Mouse (Mus musculus) cerebellum, adult 2 months (tissue): ENCODE data around the gene Shld2. TPM values are rescaled to one million over a fixed set of nuclear protein-coding genes. Genes with fewer than 3 reads are reported as not detected.

ENCODE experiments used
- DNase-seq, 2 experiments: peaks; one replicate each; pipeline ENCODE4 v3.0.0; 2021
- H3K27ac ChIP-seq: fragments of 200-500 bp; 2 replicates; pipeline ENCODE4 v1.5.1; 2012; ENCODE audit warnings: low read length, control low read depth, inconsistent platforms; ENCODE audit not compliant: insufficient read depth
- H3K27me3 ChIP-seq: fragments of 200-500 bp; 2 replicates; pipeline ENCODE4 v1.6.1; 2012; ENCODE audit warnings: inconsistent platforms, mild to moderate bottlenecking, low read length, moderate library complexity; ENCODE audit not compliant: control insufficient read depth, insufficient read depth
- H3K4me1 ChIP-seq: fragments of 200-500 bp; 2 replicates; pipeline ENCODE4 v1.6.1; 2011; ENCODE audit warnings: low read length; ENCODE audit not compliant: control insufficient read depth, insufficient read depth
- H3K4me3 ChIP-seq: fragments of 200-500 bp; replicated peaks from 2 replicates; pipeline ENCODE3; 2011; ENCODE audit warnings: mild to moderate bottlenecking, low read depth, low read length, control low read depth; ENCODE audit not compliant: insufficient read depth
- CTCF ChIP-seq: fragments of 200-500 bp; IDR thresholded peaks from 2 replicates; pipeline ENCODE4 v1.5.1; 2011; ENCODE audit warnings: low read depth, mild to moderate bottlenecking, control low read depth, low read length, moderate library complexity, borderline replicate concordance; ENCODE audit not compliant: insufficient read depth
- POLR2A ChIP-seq: fragments of 200-500 bp; IDR thresholded peaks from 2 replicates; pipeline ENCODE4 v1.6.1; 2011; ENCODE audit warnings: low read length, control low read depth, borderline replicate concordance; ENCODE audit not compliant: insufficient read depth
- WGBS: fragments of 180-500 bp; shearing (Covaris S2); methylation state at CpG from one replicate; pipeline ENCODE4 v1.1.7; 2018; 5-methylcytosine and 5-hydroxymethylcytosine counted together
- polyA plus RNA-seq: library from polyadenylated mRNA; depleted of rRNA; stranded (reverse); fragments of >200 nt; gene quantifications from 2 replicates; pipeline ENCODE4 v1.2.3, GENCODE M21; 2012

The Shld2 gene
- polyA plus RNA-seq, 1 experiment = 4.5 TPM

DNA sequence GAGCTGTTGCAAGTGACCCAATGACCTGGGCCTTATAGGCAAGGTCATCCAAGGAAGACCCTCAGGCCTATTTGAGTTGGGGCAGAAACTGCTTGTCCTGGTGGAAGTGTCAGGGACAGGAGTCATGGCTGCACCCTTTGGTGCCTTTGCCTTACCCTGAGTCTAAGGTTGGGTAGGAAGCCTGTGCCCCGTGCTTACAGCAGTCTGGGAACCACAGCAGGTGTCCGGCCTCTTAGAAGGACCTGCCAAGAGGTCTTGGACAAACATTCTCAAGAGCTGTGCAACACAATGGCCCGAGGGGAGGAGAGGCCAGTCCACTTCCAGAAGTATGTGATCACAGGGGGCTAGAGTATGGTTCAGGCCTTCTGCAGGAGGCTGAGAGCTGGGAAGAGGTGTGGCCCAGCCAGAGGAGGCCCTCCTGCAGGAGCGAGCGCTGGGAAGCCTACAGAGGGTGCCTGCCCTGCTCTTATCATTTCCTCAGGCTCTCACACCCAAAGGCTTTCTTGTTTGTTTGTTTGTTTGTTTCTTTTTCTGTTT, 86.9 kb downstream of the Shld2 start:
- TF ChIP-seq POLR2A = no peak
- TF ChIP-seq CTCF = no peak
- Histone ChIP-seq H3K4me1 (peaks cover 18% of the 10 kb centered on the region), H3K27me3 (no peaks in the 10 kb centered on the region; the same call in 1 of the 2 replicates), H3K4me3 (no peak overlapping the region), H3K27ac (no peak overlapping the region)
- WGBS = 75% methylated on average over 5 of the region's 5 CpGs
- no peak for DNase-seq

DNA sequence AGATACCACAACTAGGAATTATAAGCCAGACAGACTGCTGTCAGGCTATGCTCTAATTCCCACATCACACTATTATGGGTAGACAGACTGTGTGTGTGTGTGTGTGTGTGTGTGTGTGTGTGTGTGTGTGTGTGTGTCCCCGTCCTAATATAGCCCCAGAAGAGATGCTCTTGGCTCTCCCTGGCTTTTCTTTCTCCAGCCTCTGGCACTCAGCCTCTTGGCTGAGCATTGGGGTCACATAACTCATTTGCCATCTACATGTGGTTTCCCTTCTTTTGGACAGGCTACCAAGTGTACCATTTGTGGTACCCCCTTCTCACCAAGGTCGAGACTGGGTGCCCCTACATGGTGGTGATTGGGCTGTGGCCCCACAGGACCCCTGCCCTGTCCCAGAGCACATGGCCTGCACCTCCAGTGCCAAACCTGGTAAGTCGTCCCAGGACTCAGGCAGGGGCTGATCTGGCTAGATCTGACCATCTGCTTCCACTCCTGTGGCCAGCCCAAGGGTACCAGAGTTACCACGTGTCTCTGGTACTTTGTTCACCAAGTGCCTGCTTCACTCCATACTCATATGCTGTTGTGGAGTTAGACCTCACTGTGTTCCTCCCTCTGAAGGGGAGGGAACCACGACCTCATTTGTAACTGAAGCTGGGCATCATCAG, 88.7 kb downstream of the Shld2 start:
- TF ChIP-seq POLR2A (no peak), CTCF (no peak)
- H3K4me3 ChIP-seq = no peak overlapping the region
- H3K27me3 ChIP-seq = no peaks in the 10 kb centered on the region; the same call in 1 of the 2 replicates
- DNase-seq = no peak
- peaks cover 13% of the 10 kb centered on the region for H3K4me1 ChIP-seq
- no peak overlapping the region for H3K27ac ChIP-seq
- WGBS = 8% methylated on average over 5 of the region's 5 CpGs

DNA sequence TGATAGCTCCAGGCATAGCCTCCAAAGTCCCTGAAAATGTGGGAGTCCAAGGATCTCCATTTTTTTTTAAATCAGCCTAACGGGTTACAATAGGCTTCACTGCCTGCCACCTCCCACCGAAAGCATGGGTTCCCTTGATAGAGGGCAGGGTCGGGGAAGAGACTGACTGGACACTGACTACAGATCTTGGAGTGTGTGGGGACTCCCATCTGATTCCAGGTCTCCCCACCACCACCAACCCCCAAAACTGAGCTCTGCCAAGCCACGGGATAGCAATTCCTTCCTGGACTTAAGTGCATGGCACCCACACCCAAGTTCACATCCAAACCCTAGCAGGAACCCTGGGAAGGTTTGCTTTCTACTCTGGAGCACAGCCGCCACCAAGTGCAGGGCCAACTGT, 89.9 kb downstream of the Shld2 start:
- no peaks in the 10 kb centered on the region; the same call in 1 of the 2 replicates for H3K27me3 ChIP-seq
- H3K4me3 ChIP-seq = no peak overlapping the region
- 50% methylated on average over 5 of the region's 5 CpGs for WGBS
- no peak for DNase-seq
- no peak overlapping the region for H3K27ac ChIP-seq
- TF ChIP-seq POLR2A (no peak), CTCF (no peak)
- H3K4me1 ChIP-seq = peaks cover 9% of the 10 kb centered on the region

DNA sequence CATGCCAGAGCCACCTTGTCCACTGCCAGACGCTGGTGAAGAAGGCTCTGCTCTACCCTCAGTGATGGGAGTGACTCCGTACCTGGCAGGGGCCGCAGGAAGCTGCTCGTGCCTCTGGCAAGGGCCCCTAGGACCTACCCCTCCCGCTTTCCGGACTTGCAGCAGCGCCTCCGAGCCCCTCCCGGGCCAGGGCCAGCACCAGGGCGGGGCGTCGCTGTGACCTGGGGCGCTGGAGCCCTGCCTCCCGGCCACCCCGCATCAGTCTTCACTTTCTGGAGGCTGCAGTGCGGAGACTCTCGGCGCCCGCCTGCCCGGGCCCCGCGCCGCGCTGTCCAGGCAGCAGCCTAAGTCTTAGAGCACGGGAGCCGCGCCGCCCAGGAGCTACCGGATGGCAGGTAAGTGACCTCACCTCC, 90.5 kb downstream of the Shld2 start:
- DNase-seq = no peak
- peaks cover 9% of the 10 kb centered on the region for H3K4me1 ChIP-seq
- no peak overlapping the region for H3K27ac ChIP-seq
- TF ChIP-seq CTCF = no peak
- no peak for TF ChIP-seq POLR2A
- H3K4me3 ChIP-seq = no peak overlapping the region
- no peaks in the 10 kb centered on the region; the same call in 1 of the 2 replicates for H3K27me3 ChIP-seq
- 7% methylated on average over 29 of the region's 29 CpGs for WGBS

DNA sequence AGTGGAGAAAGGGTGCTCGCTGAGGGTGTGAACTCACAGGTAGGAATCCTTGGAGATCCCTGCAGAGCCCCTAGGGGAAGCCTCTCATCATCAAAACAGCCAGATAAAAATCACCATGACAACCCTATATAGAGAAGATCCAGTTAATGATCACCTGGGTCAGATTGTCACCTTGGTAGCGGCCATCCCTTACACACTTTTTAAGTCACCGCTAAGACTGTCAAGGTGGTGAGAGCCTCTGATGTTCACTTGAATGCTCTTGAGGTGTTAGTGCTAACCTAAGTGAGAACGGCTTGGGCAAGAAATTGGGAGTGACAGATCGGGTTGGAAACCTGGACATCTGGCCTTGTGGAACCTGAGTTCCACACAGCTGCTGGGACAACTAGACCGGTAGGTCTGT, 91.0 kb downstream of the Shld2 start, which contains the start of gene Syt15:
Syt15 (plus strand) TSS at position 301 of the 400 bp plus-strand sequence.
- Histone ChIP-seq H3K27me3 (no peaks in the 10 kb centered on the region; the same call in 1 of the 2 replicates), H3K4me3 (no peak within 1 kb of the TSS), H3K4me1 (peaks cover 9% of the 10 kb centered on the region), H3K27ac (no peak within 1 kb of the TSS)
- WGBS = 82% methylated on average over 6 of the region's 6 CpGs
- TF ChIP-seq CTCF (no peak), POLR2A (no peak)
- no peak for DNase-seq

DNA sequence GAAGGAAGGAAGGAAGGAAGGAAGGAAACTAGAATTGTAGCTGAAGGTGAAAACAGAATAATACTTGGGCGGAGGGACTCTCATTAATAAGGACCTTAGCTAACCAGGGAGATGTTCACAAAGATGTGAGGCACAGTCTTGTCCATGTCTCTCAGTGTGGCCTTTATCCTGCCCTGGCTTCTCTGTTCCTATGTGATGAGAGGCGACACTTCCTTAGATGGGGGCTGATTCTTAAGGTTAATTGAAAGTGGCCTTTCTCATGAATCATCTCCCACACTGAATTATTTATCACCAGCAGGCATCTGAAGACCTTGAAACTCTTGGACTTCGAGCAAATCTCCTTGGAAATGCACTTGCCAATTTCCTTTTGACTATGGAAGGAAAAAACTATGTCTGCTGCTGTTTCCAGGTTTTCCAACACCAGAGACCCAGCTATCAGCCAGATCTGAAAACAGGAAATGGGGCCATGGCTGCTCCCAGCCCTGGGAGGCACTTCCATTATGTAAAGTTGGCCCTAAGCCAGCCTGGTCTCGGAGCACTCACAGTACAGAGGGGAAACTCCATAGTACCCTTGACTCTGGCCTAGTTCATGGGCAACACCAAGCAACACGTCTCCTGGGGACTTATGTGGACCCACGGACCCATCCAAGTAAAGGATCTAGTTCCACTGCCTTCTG, 94.7 kb downstream of the Shld2 start:
- Histone ChIP-seq H3K27ac (no peak overlapping the region), H3K27me3 (no peaks in the 10 kb centered on the region; the same call in 1 of the 2 replicates), H3K4me3 (no peak overlapping the region), H3K4me1 (0 out of 2 replicates have a peak, but pooled peaks cover 3% of the 10 kb centered on the region)
- DNase-seq = no peak
- WGBS = 60% methylated on average over 6 of the region's 6 CpGs
- TF ChIP-seq POLR2A (no peak), CTCF (no peak)

DNA sequence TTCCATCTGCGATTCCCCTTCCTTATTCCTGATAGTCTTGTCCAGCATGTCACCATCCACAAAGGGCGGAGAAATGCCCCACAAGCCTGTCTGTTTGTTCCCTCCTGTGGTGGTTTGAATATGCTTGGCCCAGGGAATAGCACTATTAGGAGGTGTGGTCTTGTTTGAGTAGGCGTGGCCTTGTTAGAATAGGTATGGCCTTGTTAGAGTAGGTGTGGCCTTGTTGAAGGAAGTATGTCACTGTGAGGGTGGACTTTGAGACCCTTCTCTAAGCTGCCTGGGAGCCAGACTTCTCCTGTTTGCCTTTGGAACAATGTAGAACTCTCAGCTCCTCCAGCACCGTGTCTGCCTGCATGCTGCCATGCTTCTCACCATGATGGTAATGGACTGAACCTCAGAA, 100.4 kb downstream of the Shld2 start:
- Histone ChIP-seq H3K27ac (no peak overlapping the region), H3K27me3 (no peaks in the 10 kb centered on the region), H3K4me1 (no peaks in the 10 kb centered on the region), H3K4me3 (no peak overlapping the region)
- DNase-seq = no peak
- no peak for TF ChIP-seq CTCF
- no peak for TF ChIP-seq POLR2A
- WGBS = 92% methylated on average over 4 of the region's 4 CpGs
